Mouse (Mus musculus): ENCODE results near the gene Serhl. TPM values are rescaled to one million over a fixed set of nuclear protein-coding genes. Genes with fewer than 3 reads are reported as not detected.

Gene Serhl
- polyA plus RNA-seq, 1 experiment from 2014 or later: 58.9 TPM

DNA sequence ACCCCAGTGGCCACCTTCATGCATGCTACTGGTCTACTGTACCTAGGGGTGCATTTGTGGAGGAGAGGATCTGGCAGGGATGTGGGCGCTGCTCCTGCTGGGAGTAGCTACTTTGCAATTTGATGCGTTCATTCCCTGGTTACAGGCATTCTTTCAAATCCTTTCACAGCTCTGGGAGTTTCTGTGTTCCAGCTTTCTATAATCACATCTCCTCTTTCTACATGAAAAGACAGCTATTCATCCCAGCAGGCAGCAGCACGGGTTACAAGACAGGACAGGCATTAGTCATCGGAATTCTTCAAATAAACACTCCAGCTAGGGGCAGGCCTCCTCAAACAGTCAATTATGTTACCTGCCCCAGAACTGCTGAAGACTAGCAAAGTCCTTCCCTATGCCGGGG is 53.6 kb downstream of the Serhl start:
- H3K27me3 ChIP-seq (ENCODE audit: control insufficient read depth, insufficient read depth, low read length): no peaks in the 10 kb centered on the region
- no peak for ATAC-seq (ENCODE audit: insufficient number of reproducible peaks, insufficient read depth, low FRiP score, low read depth)
- 16% methylated on average over 5 of the region's 5 CpGs for WGBS

GRCm38 (mm10) chr15:83145541-83145940 is 56.2 kb downstream of the Serhl start:
- WGBS: 86% methylated on average over 6 of the region's 6 CpGs
- ATAC-seq (ENCODE audit: insufficient number of reproducible peaks, insufficient read depth, low FRiP score, low read depth): no peak
- H3K4me3 ChIP-seq (ENCODE audit: low read depth, low read length): no peak overlapping the region
- H3K27me3 ChIP-seq (ENCODE audit: control insufficient read depth, insufficient read depth, low read length): no peaks in the 10 kb centered on the region
- H3K4me1 ChIP-seq (ENCODE audit: control insufficient read depth, insufficient read depth, low read length): peaks cover 15% of the 10 kb centered on the region
- no peak overlapping the region for H3K9ac ChIP-seq (replicated peaks; ENCODE audit: low read depth, low read length)
- peaks cover 4% of the 10 kb centered on the region; the same call in 1 of the 2 replicates for H3K36me3 ChIP-seq (ENCODE audit: control insufficient read depth, insufficient read depth, low read length)
- no peak overlapping the region for H3K4me2 ChIP-seq (replicated peaks; ENCODE audit: low read depth, low read length)
- H3K27ac ChIP-seq (ENCODE audit: low read length): no peak overlapping the region
- no peaks in the 10 kb centered on the region for H3K9me3 ChIP-seq (ENCODE audit: control insufficient read depth, low read depth, low read length)

More for the DNA sequence above, 53.6 kb downstream of the Serhl start:
- peak overlapping the region; percentile 4 for H3K27ac ChIP-seq (ENCODE audit: low read length)
- no peaks in the 10 kb centered on the region for H3K9me3 ChIP-seq (ENCODE audit: control insufficient read depth, low read depth, low read length)
- H3K4me3 ChIP-seq (ENCODE audit: low read depth, low read length): no peak overlapping the region
- H3K4me2 ChIP-seq (replicated peaks; ENCODE audit: low read depth, low read length): no peak overlapping the region
- H3K36me3 ChIP-seq (ENCODE audit: control insufficient read depth, insufficient read depth, low read length): peaks cover 10% of the 10 kb centered on the region; the same call in 1 of the 2 replicates
- no peak overlapping the region for H3K9ac ChIP-seq (replicated peaks; ENCODE audit: low read depth, low read length)
- H3K4me1 ChIP-seq (ENCODE audit: control insufficient read depth, insufficient read depth, low read length): peaks cover 14% of the 10 kb centered on the region

- Histone ChIP-seq H3K4me3 (ENCODE audit: low read depth, low read length) (peak overlapping the region; percentile 97), H3K4me2 (replicated peaks; ENCODE audit: low read depth, low read length) (peak overlapping the region; percentile 88), H3K9me3 (ENCODE audit: control insufficient read depth, low read depth, low read length) (no peaks in the 10 kb centered on the region), H3K27me3 (ENCODE audit: control insufficient read depth, insufficient read depth, low read length) (no peaks in the 10 kb centered on the region), H3K36me3 (ENCODE audit: control insufficient read depth, insufficient read depth, low read length) (peaks cover 5% of the 10 kb centered on the region; the same call in 1 of the 2 replicates), H3K4me1 (ENCODE audit: control insufficient read depth, insufficient read depth, low read length) (peaks cover 3% of the 10 kb centered on the region; the same call in 1 of the 2 replicates), H3K27ac (ENCODE audit: low read length) (peak overlapping the region; percentile 98), H3K9ac (replicated peaks; ENCODE audit: low read depth, low read length) (peak overlapping the region; percentile 95)
- 3% methylated on average over 21 of the region's 21 CpGs for whole genome bisulfite sequencing
- no peak for ATAC-seq (ENCODE audit: insufficient number of reproducible peaks, insufficient read depth, low FRiP score, low read depth)
Observed at GRCm38 (mm10) chr15:83148395-83148794, 59.1 kb downstream of the Serhl start.

- ATAC-seq (ENCODE audit: insufficient number of reproducible peaks, insufficient read depth, low FRiP score, low read depth): peak; percentile 81
- H3K36me3 ChIP-seq (ENCODE audit: control insufficient read depth, insufficient read depth, low read length): peaks cover 7% of the 10 kb centered on the region; the same call in 1 of the 2 replicates
- H3K4me2 ChIP-seq (replicated peaks; ENCODE audit: low read depth, low read length): peak overlapping the region; percentile 88
- peak overlapping the region; percentile 98 for H3K27ac ChIP-seq (ENCODE audit: low read length)
- H3K9ac ChIP-seq (replicated peaks; ENCODE audit: low read depth, low read length): peak overlapping the region; percentile 95
- no peaks in the 10 kb centered on the region for H3K9me3 ChIP-seq (ENCODE audit: control insufficient read depth, low read depth, low read length)
- no peaks in the 10 kb centered on the region for H3K27me3 ChIP-seq (ENCODE audit: control insufficient read depth, insufficient read depth, low read length)
- H3K4me1 ChIP-seq (ENCODE audit: control insufficient read depth, insufficient read depth, low read length): 0 out of 2 replicates have a peak, but pooled peaks cover 3% of the 10 kb centered on the region
- H3K4me3 ChIP-seq (ENCODE audit: low read depth, low read length): peak overlapping the region; percentile 97
- under 1% methylated on average over 37 of the region's 41 CpGs for WGBS
Observed at GRCm38 (mm10) chr15:83148801-83149195, 59.5 kb downstream of the Serhl start.

DNA sequence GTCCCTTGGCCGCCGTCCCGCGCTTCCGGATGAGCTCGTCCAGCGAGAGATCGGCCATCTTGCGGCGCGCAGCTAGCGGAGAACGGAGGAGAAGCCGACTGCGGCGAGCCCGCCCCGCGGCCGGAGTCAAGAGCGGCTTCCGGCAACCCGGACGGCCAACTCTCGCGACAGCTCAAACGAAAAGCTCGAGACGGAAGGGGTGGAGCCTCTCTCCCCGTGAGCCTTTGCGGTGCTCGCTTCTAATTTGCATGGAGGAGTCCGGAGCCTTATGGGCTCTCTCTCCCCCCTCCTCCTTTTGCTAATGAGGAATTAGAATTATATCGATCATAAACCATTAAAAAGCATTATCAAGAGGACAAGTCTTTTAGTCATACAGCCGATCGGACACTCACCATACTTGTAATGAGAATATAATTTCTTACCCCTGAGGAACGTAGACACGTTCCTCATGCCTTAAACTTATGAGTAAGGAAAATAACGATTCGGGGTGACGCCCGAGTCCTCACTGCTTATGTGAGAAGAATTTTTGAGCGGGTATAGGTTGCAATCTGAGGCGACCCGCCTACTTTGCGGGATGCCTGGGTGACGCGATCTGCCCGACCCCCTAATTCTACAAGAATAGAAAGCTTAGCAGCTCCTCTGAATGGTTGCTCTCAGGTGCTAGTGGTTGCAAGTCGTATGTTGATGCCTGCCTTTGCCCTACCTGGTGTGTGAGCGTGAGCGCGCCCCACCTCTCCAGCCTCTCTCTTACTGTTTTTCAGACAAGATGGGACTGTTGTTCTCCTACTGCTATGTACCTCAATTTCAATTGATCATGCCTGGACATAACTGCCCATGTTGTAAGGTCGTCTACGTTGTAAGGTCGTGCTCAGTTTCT is 60.1 kb downstream of the Serhl start, which contains the start of gene Poldip3:
Poldip3 (minus strand) TSS at position 189 of the 877 bp plus-strand sequence.
- H3K9ac ChIP-seq (replicated peaks; ENCODE audit: low read depth, low read length): peak within 1 kb of the TSS; percentile 95

DNA sequence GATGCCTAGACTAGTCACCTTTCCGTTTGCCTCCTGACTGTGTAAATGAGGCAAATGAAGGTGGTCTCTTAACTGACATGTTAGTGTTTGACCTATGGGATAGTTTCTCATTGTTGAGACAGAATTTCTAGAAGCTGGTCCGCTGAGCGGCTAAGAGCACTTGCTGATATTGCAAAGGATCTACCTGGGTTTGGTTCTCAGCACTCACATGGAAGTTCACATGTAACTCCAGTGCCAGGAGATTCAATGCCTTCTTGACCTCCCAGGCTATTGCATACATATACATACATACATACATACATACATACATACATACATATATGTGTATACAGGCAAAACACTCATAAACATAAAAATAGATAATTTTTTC is 60.8 kb downstream of the Serhl start:
- H3K9me3 ChIP-seq (ENCODE audit: control insufficient read depth, low read depth, low read length): no peaks in the 10 kb centered on the region
- no peaks in the 10 kb centered on the region for H3K27me3 ChIP-seq (ENCODE audit: control insufficient read depth, insufficient read depth, low read length)
- H3K4me1 ChIP-seq (ENCODE audit: control insufficient read depth, insufficient read depth, low read length): 0 out of 2 replicates have a peak, but pooled peaks cover 3% of the 10 kb centered on the region
- whole genome bisulfite sequencing: 8% methylated on average over 3 of the region's 3 CpGs
- peaks cover 7% of the 10 kb centered on the region; the same call in 1 of the 2 replicates for H3K36me3 ChIP-seq (ENCODE audit: control insufficient read depth, insufficient read depth, low read length)
- ATAC-seq (ENCODE audit: insufficient number of reproducible peaks, insufficient read depth, low FRiP score, low read depth): no peak
- peak overlapping the region; percentile 0; the same call in 1 of the 2 replicates for H3K4me3 ChIP-seq (ENCODE audit: low read depth, low read length)
- H3K9ac ChIP-seq (replicated peaks; ENCODE audit: low read depth, low read length): no peak overlapping the region
- peak overlapping the region; percentile 28 for H3K4me2 ChIP-seq (replicated peaks; ENCODE audit: low read depth, low read length)
- H3K27ac ChIP-seq (ENCODE audit: low read length): peak overlapping the region; percentile 98

More for the DNA sequence above, 60.1 kb downstream of the Serhl start, which contains the start of gene Poldip3:
- H3K36me3 ChIP-seq (ENCODE audit: control insufficient read depth, insufficient read depth, low read length): peaks cover 7% of the 10 kb centered on the region; the same call in 1 of the 2 replicates
- no peaks in the 10 kb centered on the region for H3K27me3 ChIP-seq (ENCODE audit: control insufficient read depth, insufficient read depth, low read length)
- peak within 1 kb of the TSS; percentile 88 for H3K4me2 ChIP-seq (replicated peaks; ENCODE audit: low read depth, low read length)
- 1% methylated on average over 56 of the region's 56 CpGs for WGBS
- H3K4me1 ChIP-seq (ENCODE audit: control insufficient read depth, insufficient read depth, low read length): 0 out of 2 replicates have a peak, but pooled peaks cover 3% of the 10 kb centered on the region
- no peaks in the 10 kb centered on the region for H3K9me3 ChIP-seq (ENCODE audit: control insufficient read depth, low read depth, low read length)
- peak; percentile 93 for ATAC-seq (ENCODE audit: insufficient number of reproducible peaks, insufficient read depth, low FRiP score, low read depth)
- H3K4me3 ChIP-seq (ENCODE audit: low read depth, low read length): peak within 1 kb of the TSS; percentile 97
- peak within 1 kb of the TSS; percentile 98 for H3K27ac ChIP-seq (ENCODE audit: low read length)

- no peak for ATAC-seq (ENCODE audit: insufficient number of reproducible peaks, insufficient read depth, low FRiP score, low read depth)
- Histone ChIP-seq H3K27me3 (ENCODE audit: control insufficient read depth, insufficient read depth, low read length) (no peaks in the 10 kb centered on the region), H3K9ac (replicated peaks; ENCODE audit: low read depth, low read length) (no peak overlapping the region), H3K36me3 (ENCODE audit: control insufficient read depth, insufficient read depth, low read length) (peaks cover 7% of the 10 kb centered on the region; the same call in 1 of the 2 replicates), H3K9me3 (ENCODE audit: control insufficient read depth, low read depth, low read length) (no peaks in the 10 kb centered on the region), H3K4me1 (ENCODE audit: control insufficient read depth, insufficient read depth, low read length) (0 out of 2 replicates have a peak, but pooled peaks cover 3% of the 10 kb centered on the region), H3K27ac (ENCODE audit: low read length) (no peak overlapping the region; the same call in 1 of the 2 replicates), H3K4me3 (ENCODE audit: low read depth, low read length) (no peak overlapping the region), H3K4me2 (replicated peaks; ENCODE audit: low read depth, low read length) (no peak overlapping the region)
- WGBS: 82% methylated on average over 4 of the region's 4 CpGs
Observed at GRCm38 (mm10) chr15:83150694-83151093, 61.4 kb downstream of the Serhl start.

DNA sequence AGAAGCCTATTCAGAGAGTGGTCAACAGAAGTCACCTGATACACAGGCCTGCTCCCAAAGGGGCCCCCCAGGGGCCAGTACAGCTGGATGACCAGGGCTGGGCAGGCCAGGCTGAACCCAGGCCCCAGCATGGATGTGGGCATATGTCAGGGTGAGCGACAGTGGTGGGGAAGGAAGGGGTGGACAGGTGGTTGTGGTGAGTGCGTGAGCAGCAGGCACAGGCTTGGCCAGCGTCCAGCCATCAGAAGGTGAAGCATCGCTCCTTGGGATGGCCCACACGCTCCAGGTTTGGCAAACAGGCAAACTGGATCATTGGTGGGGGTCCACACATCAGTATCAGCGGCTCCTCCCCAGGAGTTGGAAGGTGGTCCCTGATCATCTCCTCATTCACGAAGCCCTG is 65.0 kb downstream of the Serhl start:
- H3K9ac ChIP-seq (replicated peaks; ENCODE audit: low read depth, low read length): no peak overlapping the region
- no peaks in the 10 kb centered on the region for H3K4me1 ChIP-seq (ENCODE audit: control insufficient read depth, insufficient read depth, low read length)
- H3K9me3 ChIP-seq (ENCODE audit: control insufficient read depth, low read depth, low read length): no peaks in the 10 kb centered on the region
- H3K4me3 ChIP-seq (ENCODE audit: low read depth, low read length): no peak overlapping the region
- H3K4me2 ChIP-seq (replicated peaks; ENCODE audit: low read depth, low read length): no peak overlapping the region
- no peaks in the 10 kb centered on the region for H3K27me3 ChIP-seq (ENCODE audit: control insufficient read depth, insufficient read depth, low read length)
- H3K36me3 ChIP-seq (ENCODE audit: control insufficient read depth, insufficient read depth, low read length): peaks cover 16% of the 10 kb centered on the region
- 90% methylated on average over 7 of the region's 7 CpGs for WGBS
- ATAC-seq (ENCODE audit: insufficient number of reproducible peaks, insufficient read depth, low FRiP score, low read depth): no peak
- H3K27ac ChIP-seq (ENCODE audit: low read length): no peak overlapping the region

All from stomach, embryonic 14.5 days (tissue).